In the genomic region with DNA sequence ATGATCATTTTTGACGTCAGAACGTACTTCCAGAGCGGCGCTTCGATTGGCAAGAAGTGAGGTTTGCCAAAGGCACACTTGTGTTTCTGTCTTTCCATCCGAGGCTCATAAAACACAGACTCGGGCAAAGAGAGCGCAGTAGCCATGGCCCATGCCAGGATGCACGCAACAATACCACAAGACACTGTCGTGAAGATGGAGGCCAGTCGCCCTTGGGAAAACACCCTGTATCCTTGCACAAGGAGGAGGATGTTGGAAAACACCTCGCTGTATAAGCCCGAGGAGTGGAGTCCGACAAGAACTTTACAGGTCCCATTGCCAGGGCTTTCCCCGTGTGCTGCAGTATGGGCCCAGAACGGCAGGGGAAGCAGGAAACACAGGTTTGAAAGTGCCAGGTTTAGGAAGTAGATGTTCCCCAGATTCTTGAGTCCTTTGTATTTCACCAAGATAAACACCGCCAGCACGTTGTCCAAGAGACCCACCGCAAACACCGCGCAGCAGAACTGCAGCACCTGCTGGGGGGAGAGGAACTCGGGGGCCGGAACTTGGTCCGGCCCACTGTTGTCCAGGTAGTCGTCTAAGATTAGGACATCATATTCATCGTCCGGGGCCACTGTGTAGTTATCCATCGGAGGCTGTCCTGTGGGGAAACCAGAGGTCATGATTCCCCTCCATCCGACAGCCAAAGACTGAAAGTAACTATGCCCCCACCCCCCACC, we compare ENCODE assay signal across 8 mouse cellular contexts. TPM values are rescaled to one million over a fixed set of nuclear protein-coding genes. Genes with fewer than 3 reads are reported as not detected.
A peak's percentile ranks its signal among the peaks of the same experiment; 100 is the strongest.
DNase-seq lines count a peak whose midpoint lies in the region; ATAC-seq and TF ChIP-seq lines count a peak whose summit lies in the region.

No protein-coding gene starts in this region.

- H3K4me2 ChIP-seq in forebrain, embryonic 11.5 days (ENCODE audit: low read depth, low read length, severe bottlenecking), result peak overlapping the region; percentile 6; the same call in 1 of the 2 replicates
- H3K4me2 ChIP-seq in limb, embryonic 14.5 days (replicated peaks; ENCODE audit: low read depth, low read length, severe bottlenecking), result peak overlapping the region; percentile 60
- peak overlapping the region; percentile 17; the same call in 1 of the 2 replicates for H3K4me2 ChIP-seq in neural tube, embryonic 12.5 days (replicated peaks)

- 0 out of 2 replicates have a peak overlapping the region, but pooled peaks have one; percentile 7 for H3K4me3 ChIP-seq in forebrain, embryonic 11.5 days (ENCODE audit: low read depth, low read length)
- H3K4me3 ChIP-seq in limb, embryonic 14.5 days (replicated peaks; ENCODE audit: low read length), result peak overlapping the region; percentile 35
- H3K4me3 ChIP-seq in neural tube, embryonic 12.5 days, result peak overlapping the region; percentile 13; the same call in 1 of the 2 replicates

- H3K27me3 ChIP-seq in forebrain, embryonic 11.5 days (ENCODE audit: control insufficient read depth, insufficient read depth, low read length), result no peaks in the 10 kb centered on the region
- no peaks in the 10 kb centered on the region for H3K27me3 ChIP-seq in limb, embryonic 14.5 days (ENCODE audit: control insufficient read depth, insufficient read depth, low read length)
- no peaks in the 10 kb centered on the region for H3K27me3 ChIP-seq in neural tube, embryonic 12.5 days (replicated peaks)

- 80% methylated on average over 29 of the region's 29 CpGs for WGBS in forebrain, embryonic 11.5 days
- WGBS in limb, embryonic 14.5 days, result 58% methylated on average over 29 of the region's 29 CpGs
- WGBS in neural tube, embryonic 12.5 days, result 87% methylated on average over 29 of the region's 29 CpGs

- ATAC-seq in forebrain, embryonic 11.5 days (replicated peaks; ENCODE audit: low FRiP score), result no peak
- no peak for ATAC-seq in limb, embryonic 14.5 days (ENCODE audit: low FRiP score, low read depth)
- ATAC-seq in neural tube, embryonic 12.5 days (ENCODE audit: low FRiP score, low read depth), result no peak
- ATAC-seq in monocyte, adult 5-6 weeks (replicated peaks; ENCODE audit: insufficient number of reproducible peaks, low FRiP score, low TSS enrichment, poor library complexity, severe bottlenecking), result no peak

- H3K27ac ChIP-seq in forebrain, embryonic 11.5 days (ENCODE audit: low read depth, low read length), result no peak overlapping the region
- H3K27ac ChIP-seq in limb, embryonic 14.5 days (replicated peaks; ENCODE audit: low read depth, low read length), result no peak overlapping the region
- no peak overlapping the region for H3K27ac ChIP-seq in neural tube, embryonic 12.5 days

- DNase-seq in urinary bladder, postnatal 14 days (ENCODE audit: low spot score), result peak; percentile 16
- no peak for DNase-seq in urinary bladder, postnatal 10 days (ENCODE audit: low spot score)
- no peak for DNase-seq in forebrain, embryonic 11.5 days (ENCODE audit: low spot score)
- DNase-seq in limb, embryonic 14.5 days (ENCODE audit: low spot score), result no peak
- no peak for DNase-seq in cerebellum, postnatal 4 days (ENCODE audit: low spot score in 2 of 2)
- no peak for DNase-seq in gastrocnemius, postnatal 14 days

- TF ChIP-seq POLR2A in limb, embryonic 14.5 days (IDR thresholded peaks at IDR 0.05; ENCODE audit: borderline replicate concordance, extremely low read depth, insufficient read depth, insufficient read length), result no peak

- no peaks in the 10 kb centered on the region for H3K9me3 ChIP-seq in forebrain, embryonic 11.5 days (ENCODE audit: control insufficient read depth, low read length)
- no peaks in the 10 kb centered on the region for H3K9me3 ChIP-seq in limb, embryonic 14.5 days (ENCODE audit: control insufficient read depth, low read length)
- H3K9me3 ChIP-seq in neural tube, embryonic 12.5 days, result no peaks in the 10 kb centered on the region

- no peak overlapping the region for H3K9ac ChIP-seq in forebrain, embryonic 11.5 days (ENCODE audit: low read length)
- H3K9ac ChIP-seq in limb, embryonic 14.5 days (ENCODE audit: low read depth, low read length, severe bottlenecking), result no peak overlapping the region
- no peak overlapping the region for H3K9ac ChIP-seq in neural tube, embryonic 12.5 days

- intact Hi-C loops in gastrocnemius, postnatal 14 days (cut with DNase I; ENCODE audit: low total_unique reads), result no loop called here

- no peaks in the 10 kb centered on the region for H3K4me1 ChIP-seq in forebrain, embryonic 11.5 days (replicated peaks; ENCODE audit: control insufficient read depth, insufficient read depth, low read length)
- H3K4me1 ChIP-seq in limb, embryonic 14.5 days (ENCODE audit: control insufficient read depth, insufficient read depth, low read length), result peaks cover 7% of the 10 kb centered on the region; the same call in 1 of the 2 replicates
- no peaks in the 10 kb centered on the region for H3K4me1 ChIP-seq in neural tube, embryonic 12.5 days

- no peaks in the 10 kb centered on the region for H3K36me3 ChIP-seq in forebrain, embryonic 11.5 days (ENCODE audit: control insufficient read depth, insufficient read depth, low read length)
- no peaks in the 10 kb centered on the region for H3K36me3 ChIP-seq in limb, embryonic 14.5 days (ENCODE audit: control insufficient read depth, insufficient read depth, low read length)
- no peaks in the 10 kb centered on the region for H3K36me3 ChIP-seq in neural tube, embryonic 12.5 days

RNA-seq across cellular contexts. Expression of gene Ccrl2, which starts 1.4 kb away (rescaled TPM):
- 0.93 and 1.2 TPM in 2 replicates for polyA plus RNA-seq in forebrain, embryonic 11.5 days (2014; fragmentation: Nextera tagmentation; extraction: Ambion mirVana)
- 0.50 and 0.63 TPM in 2 replicates for polyA plus RNA-seq in limb, embryonic 14.5 days (2012; rRNA removed)
- polyA plus RNA-seq in limb, embryonic 14.5 days (2014; fragmentation: Nextera tagmentation; extraction: Ambion mirVana), result 0.59 and 0.88 TPM in 2 replicates
- polyA plus RNA-seq in neural tube, embryonic 12.5 days (2016; fragmentation: Nextera tagmentation; extraction: Ambion mirVana), result 0.70 and 0.72 TPM in 2 replicates
- 45.5 to 87.2 TPM (median 46.4 TPM) in 3 replicates for total RNA-seq in monocyte, adult 5-6 weeks (2017)
- 1 to 10 TPM; 3.5 to 3.6 TPM for total RNA-seq in gastrocnemius, postnatal 14 days (2021)

RNA-seq across cellular contexts. Expression of gene Ltf, which starts 36.9 kb away (rescaled TPM):
- polyA plus RNA-seq in forebrain, embryonic 11.5 days (2014; fragmentation: Nextera tagmentation; extraction: Ambion mirVana), result 0.61 and 0.89 TPM in 2 replicates
- polyA plus RNA-seq in limb, embryonic 14.5 days (2012; rRNA removed), result 0.44 and 1.1 TPM in 2 replicates
- 0.47 and 1.4 TPM in 2 replicates for polyA plus RNA-seq in limb, embryonic 14.5 days (2014; fragmentation: Nextera tagmentation; extraction: Ambion mirVana)
- polyA plus RNA-seq in neural tube, embryonic 12.5 days (2016; fragmentation: Nextera tagmentation; extraction: Ambion mirVana), result 1.2 and 2.2 TPM in 2 replicates
- total RNA-seq in monocyte, adult 5-6 weeks (2017), result 0.39 to 1.6 TPM in 2 of 3 replicates, not detected in the other
- under 1 TPM; 0.24 to 0.27 TPM for total RNA-seq in gastrocnemius, postnatal 14 days (2021)

Comparison
In these comparisons a context has a peak if more than half of its experiments do, and no peak if none do; other contexts are left out.
1. H3K4me2 ChIP-seq: peak in every context shown above with its lines; median percentile 60 in limb, embryonic 14.5 days; 17 in neural tube, embryonic 12.5 days; 6 in forebrain, embryonic 11.5 days.